ENCODE assay signal across 10 mouse cellular contexts in the genomic region with DNA sequence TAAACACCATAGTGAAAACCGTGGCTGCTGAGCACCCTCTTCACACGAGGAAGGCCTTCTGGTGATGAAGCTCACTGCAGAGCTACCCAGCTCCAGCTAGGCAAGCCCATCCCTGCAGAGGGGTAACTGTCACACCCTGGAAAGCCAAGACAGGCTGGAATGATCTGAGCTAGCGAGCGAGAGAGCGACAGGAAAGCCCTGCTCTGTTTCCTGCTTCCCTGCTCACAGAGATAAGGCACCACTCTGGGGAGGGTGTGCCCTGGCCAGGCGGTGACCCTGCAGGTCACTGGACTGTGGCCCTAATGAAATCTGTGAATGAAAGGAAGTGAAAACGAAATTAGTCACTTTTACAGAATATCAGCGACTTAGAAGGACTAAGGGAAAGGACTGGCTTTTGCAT. TPM values are rescaled to one million over a fixed set of nuclear protein-coding genes. Genes with fewer than 3 reads are reported as not detected.
DNase-seq lines count a peak whose midpoint lies in the region; ATAC-seq and TF ChIP-seq lines count a peak whose summit lies in the region.
"Had no signal": no experiment of that assay in that cellular context is flagged by ENCODE, and none has a peak within 500 bp of the region (broad histone marks: within the 10 kb centered on the region; RNA-seq: fewer than 3 reads in every experiment).

No protein-coding gene starts in this region.

- H3K27ac ChIP-seq in heart, embryonic 11.5 days (ENCODE audit: low read depth, low read length): peak overlapping the region; percentile 25; the same call in 1 of the 2 replicates
- H3K27ac ChIP-seq in lung, postnatal 0 days (ENCODE audit: low read length): no peak overlapping the region
- H3K27ac ChIP-seq in hindbrain, postnatal 0 days: no peak overlapping the region

- WGBS in heart, embryonic 11.5 days (ENCODE audit: insufficient replicate concordance): 21% methylated on average over 8 of the region's 8 CpGs
- 28% methylated on average over 8 of the region's 8 CpGs for WGBS in lung, postnatal 0 days
- WGBS in hindbrain, postnatal 0 days: 53% methylated on average over 8 of the region's 8 CpGs

- no peak overlapping the region for H3K4me3 ChIP-seq in heart, embryonic 11.5 days (ENCODE audit: low read depth, low read length)
- no peak overlapping the region for H3K4me3 ChIP-seq in lung, postnatal 0 days (ENCODE audit: low read depth, low read length)
- H3K4me3 ChIP-seq in hindbrain, postnatal 0 days (ENCODE audit: low read length): no peak overlapping the region

- H3K4me2 ChIP-seq in heart, embryonic 11.5 days: no peak overlapping the region
- H3K4me2 ChIP-seq in lung, postnatal 0 days (replicated peaks; ENCODE audit: low read depth, low read length): no peak overlapping the region
- no peak overlapping the region for H3K4me2 ChIP-seq in hindbrain, postnatal 0 days (ENCODE audit: low read depth, low read length)

- peak; percentile 41 for DNase-seq in adrenal gland, postnatal 10 days
- DNase-seq in kidney, postnatal 10 days: peak; percentile 68
- peak; percentile 68 for DNase-seq in lung, postnatal 0 days (ENCODE audit: low spot score)
- DNase-seq in left cerebral cortex, postnatal 14 days (ENCODE audit: low spot score in 2 of 2): no peak
- no peak for DNase-seq in hindbrain, postnatal 0 days (ENCODE audit: low spot score)
- DNase-seq in frontal cortex, postnatal 10 days (ENCODE audit: low spot score in 2 of 2): no peak
- DNase-seq in left cerebral cortex, adult 18-20 months (ENCODE audit: low spot score in 2 of 2): no peak

- TF ChIP-seq EP300 in lung, postnatal 0 days (IDR thresholded peaks at IDR 0.05): peak; percentile 94

- H3K27me3 ChIP-seq in heart, embryonic 11.5 days (ENCODE audit: control insufficient read depth, insufficient read depth, low read length): peaks cover 32% of the 10 kb centered on the region
- 0 out of 2 replicates have a peak, but pooled peaks cover 15% of the 10 kb centered on the region for H3K27me3 ChIP-seq in lung, postnatal 0 days (replicated peaks; ENCODE audit: insufficient read depth, low read length)
- peaks cover 34% of the 10 kb centered on the region for H3K27me3 ChIP-seq in hindbrain, postnatal 0 days (ENCODE audit: insufficient read depth, low read length)

- no peaks in the 10 kb centered on the region for H3K9me3 ChIP-seq in heart, embryonic 11.5 days (replicated peaks; ENCODE audit: control insufficient read depth, low read length)
- no peaks in the 10 kb centered on the region for H3K9me3 ChIP-seq in lung, postnatal 0 days (ENCODE audit: low read length)
- H3K9me3 ChIP-seq in hindbrain, postnatal 0 days (ENCODE audit: low read length): no peaks in the 10 kb centered on the region

- intact Hi-C loops in left cerebral cortex, postnatal 14 days (cut with DNase I): no loop called here

- no peak for TF ChIP-seq CTCF in lung, postnatal 0 days (IDR thresholded peaks at IDR 0.05)
- no peak for TF ChIP-seq CTCF in hindbrain, postnatal 0 days (IDR thresholded peaks at IDR 0.05; ENCODE audit: low read depth)

- H3K4me1 ChIP-seq in heart, embryonic 11.5 days (ENCODE audit: control insufficient read depth, insufficient read depth, low read length): no peaks in the 10 kb centered on the region
- H3K4me1 ChIP-seq in lung, postnatal 0 days (ENCODE audit: insufficient read depth, low read depth, low read length): no peaks in the 10 kb centered on the region
- H3K4me1 ChIP-seq in hindbrain, postnatal 0 days (ENCODE audit: insufficient read depth, low read length): no peaks in the 10 kb centered on the region

- peak; percentile 76 for ATAC-seq in heart, embryonic 11.5 days (replicated peaks; ENCODE audit: insufficient number of reproducible peaks, low FRiP score, low TSS enrichment)
- peak; percentile 89 for ATAC-seq in lung, postnatal 0 days
- no peak for ATAC-seq in hindbrain, postnatal 0 days
- ATAC-seq: hindbrain, embryonic 16.5 days had no signal

- H3K36me3 ChIP-seq in heart, embryonic 11.5 days (ENCODE audit: control insufficient read depth, insufficient read depth, low read length): no peaks in the 10 kb centered on the region
- no peaks in the 10 kb centered on the region for H3K36me3 ChIP-seq in lung, postnatal 0 days (ENCODE audit: insufficient read depth, low read length)
- no peaks in the 10 kb centered on the region for H3K36me3 ChIP-seq in hindbrain, postnatal 0 days (ENCODE audit: insufficient read depth, low read length)
- H3K36me3 ChIP-seq: G1E had no signal

- H3K9ac ChIP-seq in heart, embryonic 11.5 days (ENCODE audit: low read depth, low read length): no peak overlapping the region
- no peak overlapping the region for H3K9ac ChIP-seq in lung, postnatal 0 days (replicated peaks; ENCODE audit: low read depth)
- no peak overlapping the region for H3K9ac ChIP-seq in hindbrain, postnatal 0 days (replicated peaks; ENCODE audit: low read length)

RNA-seq across cellular contexts. Expression of gene She, which starts 4.2 kb away (rescaled TPM):
- total RNA-seq in adrenal gland, postnatal 10 days (2021): 10 to 100 TPM; 14.9 to 17.5 TPM
- 6.7 and 6.9 TPM in 2 replicates for polyA plus RNA-seq in heart, embryonic 11.5 days (2014; fragmentation: Nextera tagmentation; extraction: Ambion mirVana)
- polyA plus RNA-seq in lung, postnatal 0 days (2015; fragmentation: Nextera tagmentation; extraction: Ambion mirVana): 11.2 and 12.1 TPM in 2 replicates
- total RNA-seq in left cerebral cortex, postnatal 14 days (2021): 1 to 10 TPM; 3.6 to 3.7 TPM
- 1.9 and 2.8 TPM in 2 replicates for total RNA-seq in hindbrain, postnatal 0 days (2014; rRNA removed)
- 0.98 and 1.1 TPM in 2 replicates for polyA plus RNA-seq in hindbrain, postnatal 0 days (2015; fragmentation: Nextera tagmentation; extraction: Ambion mirVana)
- 1 to 10 TPM; 3.0 to 3.8 TPM for total RNA-seq in left cerebral cortex, adult 18-20 months (2021)
- total RNA-seq: G1E had no signal
- polyA plus RNA-seq: G1E had no signal

Comparison
In these comparisons a context has a peak if more than half of its experiments do, and no peak if none do; other contexts are left out.
1. DNase-seq: peak in adrenal gland, postnatal 10 days (single experiment), kidney, postnatal 10 days (single experiment) and lung, postnatal 0 days (single experiment); none in left cerebral cortex, postnatal 14 days (0 of 2), hindbrain, postnatal 0 days (single experiment), frontal cortex, postnatal 10 days (0 of 2) and left cerebral cortex, adult 18-20 months (0 of 2).